18 mouse cellular contexts compared by ENCODE assay signal in the genomic region with DNA sequence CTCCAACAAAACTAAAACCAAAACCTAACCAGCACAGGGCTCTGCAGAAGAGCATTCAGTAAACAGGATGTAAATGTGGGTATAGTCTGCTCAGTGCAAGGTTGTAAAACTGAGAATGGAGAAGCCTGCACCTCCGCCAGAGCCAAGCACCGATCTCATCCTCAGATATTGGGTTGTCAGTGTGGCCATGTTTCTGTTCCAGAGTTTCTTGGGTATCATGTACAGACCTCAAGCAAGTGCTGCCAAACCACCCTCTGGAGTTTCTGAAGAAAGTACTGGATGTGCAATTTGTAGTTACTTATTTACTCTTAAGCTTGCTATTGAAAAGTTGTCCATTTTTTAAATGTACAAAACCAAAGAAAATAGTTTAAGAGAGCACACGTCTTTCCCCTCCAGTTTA. TPM values are rescaled to one million over a fixed set of nuclear protein-coding genes. Genes with fewer than 3 reads are reported as not detected.
A peak's percentile ranks its signal among the peaks of the same experiment; 100 is the strongest.
DNase-seq lines count a peak whose midpoint lies in the region; ATAC-seq and TF ChIP-seq lines count a peak whose summit lies in the region.
"Had no signal": no experiment of that assay in that cellular context is flagged by ENCODE, and none has a peak within 500 bp of the region (broad histone marks: within the 10 kb centered on the region; RNA-seq: fewer than 3 reads in every experiment).

No protein-coding gene starts in this region.

- no peaks in the 10 kb centered on the region for H3K9me3 ChIP-seq in forebrain, embryonic 14.5 days (replicated peaks; ENCODE audit: control insufficient read depth, low read length)
- no peaks in the 10 kb centered on the region for H3K9me3 ChIP-seq in forebrain, embryonic 15.5 days
- no peaks in the 10 kb centered on the region for H3K9me3 ChIP-seq in kidney, embryonic 16.5 days (ENCODE audit: low read length)
- H3K9me3 ChIP-seq in lung, embryonic 15.5 days: no peaks in the 10 kb centered on the region
- H3K9me3 ChIP-seq in embryonic facial prominence, embryonic 15.5 days (replicated peaks): no peaks in the 10 kb centered on the region
- H3K9me3 ChIP-seq: heart, embryonic 10.5 days; hindbrain, embryonic 15.5 days; intestine, embryonic 15.5 days had no signal

- no peak for ATAC-seq in forebrain, embryonic 14.5 days
- no peak for ATAC-seq in forebrain, embryonic 15.5 days (replicated peaks)
- ATAC-seq in kidney, embryonic 16.5 days (ENCODE audit: low FRiP score, low TSS enrichment): no peak
- ATAC-seq in lung, embryonic 15.5 days (ENCODE audit: borderline replicate concordance, extremely low read depth, low FRiP score, low TSS enrichment): no peak
- no peak for ATAC-seq in embryonic facial prominence, embryonic 15.5 days (ENCODE audit: insufficient number of reproducible peaks, low FRiP score, low TSS enrichment, low read depth)
- ATAC-seq: forebrain, postnatal 0 days; intestine, embryonic 15.5 days had no signal

- no peak for TF ChIP-seq POLR2A in kidney, adult 2 months (IDR thresholded peaks at IDR 0.05; ENCODE audit: low read depth, low read length)

- DNase-seq in forebrain, embryonic 14.5 days (ENCODE audit: low spot score): no peak
- peak; percentile 75 for DNase-seq in kidney, adult 2 months
- DNase-seq in lung, postnatal 4 days: no peak
- no peak for DNase-seq in layer of hippocampus, adult 8-10 months (ENCODE audit: low spot score in 2 of 2)
- DNase-seq: adrenal gland, postnatal 14 days; cerebellum, postnatal 25 days; forebrain, postnatal 0 days; layer of hippocampus, postnatal 36 days; right cerebral cortex, postnatal 14 days had no signal

- H3K27ac ChIP-seq in forebrain, embryonic 14.5 days (ENCODE audit: low read depth, low read length): no peak overlapping the region
- H3K27ac ChIP-seq in forebrain, embryonic 15.5 days (replicated peaks): no peak overlapping the region
- H3K27ac ChIP-seq in kidney, adult 2 months (ENCODE audit: insufficient read depth, low read depth, low read length): peak overlapping the region; percentile 43
- no peak overlapping the region for H3K27ac ChIP-seq in kidney, embryonic 16.5 days (ENCODE audit: low read length)
- H3K27ac ChIP-seq in lung, embryonic 15.5 days: peak overlapping the region; percentile 43; the same call in 1 of the 2 replicates
- peak overlapping the region; percentile 13; the same call in 1 of the 2 replicates for H3K27ac ChIP-seq in embryonic facial prominence, embryonic 15.5 days (replicated peaks)
- H3K27ac ChIP-seq: heart, embryonic 10.5 days; hindbrain, embryonic 15.5 days; intestine, embryonic 15.5 days; layer of hippocampus, adult 2 months had no signal

- H3K4me3 ChIP-seq in forebrain, embryonic 14.5 days (ENCODE audit: low read depth, low read length): no peak overlapping the region
- H3K4me3 ChIP-seq in forebrain, embryonic 15.5 days: no peak overlapping the region
- H3K4me3 ChIP-seq in kidney, adult 2 months (ENCODE audit: insufficient read depth, low read depth, low read length): no peak overlapping the region
- H3K4me3 ChIP-seq in kidney, embryonic 16.5 days (ENCODE audit: low read length): no peak overlapping the region
- H3K4me3 ChIP-seq in lung, embryonic 15.5 days: no peak overlapping the region
- no peak overlapping the region for H3K4me3 ChIP-seq in embryonic facial prominence, embryonic 15.5 days (replicated peaks)
- H3K4me3 ChIP-seq: heart, embryonic 10.5 days; hindbrain, embryonic 15.5 days; intestine, embryonic 15.5 days; layer of hippocampus, adult 2 months had no signal

- no peak for TF ChIP-seq CTCF in kidney, adult 2 months (conservative IDR thresholded peaks at IDR 0.05; ENCODE audit: insufficient read depth, insufficient read length, low read depth, low read length)

- no peak overlapping the region for H3K9ac ChIP-seq in forebrain, embryonic 14.5 days (ENCODE audit: low read length)
- H3K9ac ChIP-seq in forebrain, embryonic 15.5 days (replicated peaks): no peak overlapping the region
- no peak overlapping the region for H3K9ac ChIP-seq in kidney, embryonic 16.5 days (replicated peaks; ENCODE audit: low read length)
- H3K9ac ChIP-seq in lung, embryonic 15.5 days: no peak overlapping the region
- no peak overlapping the region for H3K9ac ChIP-seq in embryonic facial prominence, embryonic 15.5 days
- H3K9ac ChIP-seq: forebrain, postnatal 0 days; hindbrain, embryonic 15.5 days; intestine, embryonic 15.5 days had no signal

- H3K27me3 ChIP-seq in forebrain, embryonic 14.5 days (replicated peaks; ENCODE audit: control insufficient read depth, insufficient read depth, low read length): 0 out of 2 replicates have a peak, but pooled peaks cover 3% of the 10 kb centered on the region
- H3K27me3 ChIP-seq in forebrain, embryonic 15.5 days: no peaks in the 10 kb centered on the region
- H3K27me3 ChIP-seq in kidney, adult 2 months (replicated peaks; ENCODE audit: control insufficient read depth, insufficient read depth, low read length): no peaks in the 10 kb centered on the region
- no peaks in the 10 kb centered on the region for H3K27me3 ChIP-seq in kidney, embryonic 16.5 days (ENCODE audit: insufficient read depth, low read length)
- H3K27me3 ChIP-seq in lung, embryonic 15.5 days: no peaks in the 10 kb centered on the region
- no peaks in the 10 kb centered on the region for H3K27me3 ChIP-seq in embryonic facial prominence, embryonic 15.5 days
- H3K27me3 ChIP-seq: hindbrain, embryonic 15.5 days; intestine, embryonic 15.5 days had no signal

- H3K4me1 ChIP-seq in forebrain, embryonic 14.5 days (ENCODE audit: control insufficient read depth, insufficient read depth, low read length): peaks cover 27% of the 10 kb centered on the region
- H3K4me1 ChIP-seq in forebrain, embryonic 15.5 days: peaks cover 44% of the 10 kb centered on the region
- peaks cover 21% of the 10 kb centered on the region for H3K4me1 ChIP-seq in kidney, adult 2 months (ENCODE audit: control insufficient read depth, insufficient read depth, low read length)
- peaks cover 35% of the 10 kb centered on the region for H3K4me1 ChIP-seq in kidney, embryonic 16.5 days (ENCODE audit: insufficient read depth, low read length)
- H3K4me1 ChIP-seq in lung, embryonic 15.5 days: peaks cover 49% of the 10 kb centered on the region
- peaks cover 44% of the 10 kb centered on the region for H3K4me1 ChIP-seq in embryonic facial prominence, embryonic 15.5 days

- H3K36me3 ChIP-seq in forebrain, embryonic 14.5 days (ENCODE audit: control insufficient read depth, insufficient read depth, low read length): no peaks in the 10 kb centered on the region
- H3K36me3 ChIP-seq in forebrain, embryonic 15.5 days: no peaks in the 10 kb centered on the region
- no peaks in the 10 kb centered on the region for H3K36me3 ChIP-seq in kidney, adult 2 months (ENCODE audit: control insufficient read depth, insufficient read depth, low read length)
- no peaks in the 10 kb centered on the region for H3K36me3 ChIP-seq in kidney, embryonic 16.5 days (ENCODE audit: insufficient read depth, low read length)
- H3K36me3 ChIP-seq in lung, embryonic 15.5 days: no peaks in the 10 kb centered on the region
- no peaks in the 10 kb centered on the region for H3K36me3 ChIP-seq in embryonic facial prominence, embryonic 15.5 days
- H3K36me3 ChIP-seq: heart, embryonic 10.5 days; hindbrain, embryonic 15.5 days; intestine, embryonic 15.5 days had no signal

- H3K4me2 ChIP-seq in forebrain, embryonic 14.5 days (ENCODE audit: low read length): peak overlapping the region; percentile 16; the same call in 1 of the 2 replicates
- no peak overlapping the region for H3K4me2 ChIP-seq in forebrain, embryonic 15.5 days (replicated peaks)
- no peak overlapping the region for H3K4me2 ChIP-seq in kidney, embryonic 16.5 days (replicated peaks; ENCODE audit: low read depth, low read length)
- no peak overlapping the region for H3K4me2 ChIP-seq in lung, embryonic 15.5 days
- H3K4me2 ChIP-seq in embryonic facial prominence, embryonic 15.5 days (replicated peaks): 0 out of 2 replicates have a peak overlapping the region, but pooled peaks have one; percentile 21
- H3K4me2 ChIP-seq: hindbrain, embryonic 15.5 days; intestine, embryonic 15.5 days; midbrain, embryonic 11.5 days had no signal

- WGBS in forebrain, embryonic 14.5 days: 74% methylated on average over 3 of the region's 3 CpGs
- 72% methylated on average over 3 of the region's 3 CpGs for WGBS in forebrain, embryonic 15.5 days
- WGBS in kidney, adult 2 months: 52% methylated on average over 3 of the region's 3 CpGs
- WGBS in kidney, embryonic 16.5 days: 72% methylated on average over 3 of the region's 3 CpGs
- 62% methylated on average over 3 of the region's 3 CpGs for WGBS in lung, embryonic 15.5 days
- WGBS in embryonic facial prominence, embryonic 15.5 days: 69% methylated on average over 3 of the region's 3 CpGs

RNA-seq across cellular contexts. Expression of a gene that starts 6.4 kb away (rescaled TPM):
- polyA plus RNA-seq in forebrain, embryonic 14.5 days (2014; fragmentation: Nextera tagmentation; extraction: Ambion mirVana): 14.9 and 16.2 TPM in 2 replicates
- polyA plus RNA-seq in forebrain, embryonic 15.5 days (2015; fragmentation: Nextera tagmentation; extraction: Ambion mirVana): 18.1 and 20.3 TPM in 2 replicates
- polyA plus RNA-seq in kidney, adult 2 months (2012; rRNA removed): 61.0 and 69.3 TPM in 2 replicates
- 12.0 and 17.9 TPM in 2 replicates for polyA plus RNA-seq in kidney, embryonic 16.5 days (2015; fragmentation: Nextera tagmentation; extraction: Ambion mirVana)
- polyA plus RNA-seq in lung, embryonic 15.5 days (2015; fragmentation: Nextera tagmentation; extraction: Ambion mirVana): 16.1 and 19.1 TPM in 2 replicates
- polyA plus RNA-seq in embryonic facial prominence, embryonic 15.5 days (2015; fragmentation: Nextera tagmentation; extraction: Ambion mirVana): 34.2 and 37.3 TPM in 2 replicates
- total RNA-seq in layer of hippocampus, adult 8-10 months (2022): 10 to 100 TPM; 25.4 to 33.6 (median 28.4) TPM

Comparison
In these comparisons a context has a peak if more than half of its experiments do, and no peak if none do; other contexts are left out.
1. H3K27ac ChIP-seq: peak in kidney, adult 2 months (single experiment), lung, embryonic 15.5 days (single experiment) and embryonic facial prominence, embryonic 15.5 days (single experiment); none in forebrain, embryonic 14.5 days (single experiment), forebrain, embryonic 15.5 days (single experiment) and kidney, embryonic 16.5 days (single experiment).
2. H3K4me2 ChIP-seq: peak in forebrain, embryonic 14.5 days (single experiment) and embryonic facial prominence, embryonic 15.5 days (single experiment); none in forebrain, embryonic 15.5 days (single experiment), kidney, embryonic 16.5 days (single experiment) and lung, embryonic 15.5 days (single experiment).